Mouse (Mus musculus) layer of hippocampus, adult 9-11 months (tissue): ENCODE results near the gene Swt1.
"Not testable (repeated sequence)": the region's sequence is repeated elsewhere in the genome, so short reads cannot be mapped to it uniquely, and the experiment has no call there.

Experiments
- DNase-seq: peaks from one replicate; pipeline ENCODE4 v3.0.0; 2022

Swt1 gene

GRCm38 (mm10) chr1:151428263-151429221 lies at the start of gene Swt1, which contains the start of gene Trmt1l:
Swt1 (minus strand) TSS chr1:151428455.
Trmt1l (plus strand) TSS chr1:151428542.
- DNase-seq: peak; percentile 99

DNA sequence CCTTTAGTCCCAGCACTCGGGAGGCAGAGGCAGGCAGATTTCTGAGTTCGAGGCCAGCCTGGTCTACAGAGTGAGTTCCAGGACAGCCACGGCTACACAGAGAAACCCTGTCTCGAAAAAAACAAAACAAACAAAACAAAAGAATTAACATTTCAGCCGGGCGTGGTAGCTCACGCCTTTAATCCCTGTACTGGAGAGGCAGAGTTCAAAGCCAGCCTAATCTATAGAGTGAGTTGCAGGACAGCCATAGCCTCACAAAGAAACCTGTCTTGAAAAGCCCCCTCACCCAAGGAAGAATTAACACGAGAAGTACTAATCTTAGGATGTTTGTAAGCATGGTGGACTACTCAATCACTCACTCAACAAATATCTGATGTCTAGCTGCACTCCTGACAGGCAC lies 44.1 kb upstream of the Swt1 start:
- not testable (repeated sequence) for DNase-seq

DNA sequence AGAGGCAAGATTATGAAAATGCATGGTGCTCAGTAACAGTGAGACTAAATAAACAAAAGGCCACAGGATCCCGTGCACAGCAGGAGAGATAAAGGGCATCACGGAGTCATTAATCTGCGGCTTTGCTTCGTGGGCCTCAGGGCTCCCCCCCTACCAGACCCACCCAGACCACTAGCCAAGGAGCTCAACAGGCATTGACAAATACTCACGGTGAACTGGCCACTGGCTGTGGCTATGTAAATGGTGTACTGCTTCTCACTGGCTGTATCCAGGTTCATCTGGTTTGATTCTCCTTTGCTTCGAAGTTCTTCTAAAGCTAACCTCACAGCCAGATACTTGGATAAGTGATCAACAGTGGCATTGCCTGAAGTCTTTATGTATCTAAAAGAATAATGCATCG lies 43.2 kb upstream of the Swt1 start:
- no peak for DNase-seq

DNA sequence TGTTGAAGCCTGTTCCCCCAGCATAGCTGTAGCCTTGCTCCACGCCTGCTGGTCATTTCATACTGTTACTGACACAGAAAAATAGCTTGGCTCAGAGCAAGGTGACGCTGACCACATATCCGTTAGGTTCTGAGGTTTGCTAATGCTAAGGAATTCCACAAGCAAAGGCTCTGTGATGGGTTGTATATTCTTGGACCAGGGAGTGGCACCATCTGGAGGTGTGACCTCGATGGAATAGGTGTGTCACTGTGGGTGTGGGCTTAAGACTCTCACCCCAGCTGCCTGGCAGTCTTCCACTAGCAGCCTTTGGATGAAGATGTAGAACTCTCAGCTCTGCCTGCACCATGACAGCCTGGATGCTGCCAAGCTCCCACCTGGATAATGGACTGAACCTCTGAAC lies 38.3 kb upstream of the Swt1 start:
- no peak for DNase-seq

DNA sequence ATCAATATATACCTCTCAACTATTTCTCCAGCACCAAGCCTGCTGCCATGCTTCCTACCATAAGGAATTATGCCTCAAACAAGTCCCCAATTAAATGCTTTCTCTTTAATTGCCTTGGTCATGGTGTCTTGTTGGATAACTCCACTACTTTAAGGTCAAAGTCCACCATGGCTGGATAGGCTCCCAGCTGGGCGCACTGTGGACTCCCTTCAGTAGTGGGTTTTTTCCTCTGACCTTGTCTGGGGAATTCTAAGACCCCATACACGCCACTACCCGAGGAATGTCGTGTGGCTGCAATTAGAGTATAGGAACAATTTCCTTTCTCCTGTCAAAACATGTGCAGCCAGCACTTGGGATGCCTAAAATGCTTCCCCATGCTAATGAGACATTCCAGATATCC lies 36.7 kb upstream of the Swt1 start:
- no peak for DNase-seq

GRCm38 (mm10) chr1:151461265-151461664 lies 33.0 kb upstream of the Swt1 start:
- no peak for DNase-seq

DNA sequence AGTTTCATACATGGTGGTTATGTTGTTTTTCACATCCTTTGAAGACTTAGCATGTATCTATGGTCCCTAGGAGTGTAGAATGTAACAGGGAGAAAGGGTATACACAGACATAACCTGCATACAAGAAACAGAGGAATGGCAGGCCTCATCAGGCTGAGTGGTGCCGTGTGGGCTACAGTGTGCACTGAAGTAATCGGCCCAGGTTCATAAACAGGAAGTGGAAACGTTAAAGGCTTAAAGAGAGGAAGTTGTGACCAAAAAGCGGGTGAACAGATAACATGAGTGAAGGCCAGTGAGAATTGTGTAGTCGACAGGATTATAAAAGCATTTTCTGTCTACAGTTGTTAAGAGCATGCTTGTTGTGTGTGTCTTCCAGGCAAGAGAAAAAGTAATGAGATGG lies 28.8 kb upstream of the Swt1 start:
- DNase-seq: no peak

- DNase-seq: no peak
These were observed 23.7 kb upstream of the Swt1 start for GRCm38 (mm10) chr1:151451946-151452345.

DNA sequence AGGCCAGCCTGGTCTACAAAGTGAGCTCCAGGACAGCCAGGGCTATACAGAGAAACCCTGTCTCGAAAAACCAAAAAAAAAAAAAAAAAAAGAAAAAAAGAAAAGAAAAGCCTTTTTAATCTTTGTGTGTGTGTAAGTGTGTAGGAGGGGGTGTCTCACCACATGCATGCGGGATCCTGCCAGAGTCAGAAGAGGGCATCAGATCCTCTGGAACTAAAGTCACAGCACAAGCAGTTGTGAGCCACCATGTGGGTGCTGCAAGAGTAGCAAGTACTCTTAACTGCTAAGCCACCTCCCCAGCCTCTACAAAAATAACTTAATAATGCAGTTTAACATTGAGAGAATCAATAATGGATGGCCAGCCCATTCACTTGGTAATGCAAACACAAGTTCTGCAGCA lies 22.6 kb upstream of the Swt1 start:
- no peak for DNase-seq

DNA sequence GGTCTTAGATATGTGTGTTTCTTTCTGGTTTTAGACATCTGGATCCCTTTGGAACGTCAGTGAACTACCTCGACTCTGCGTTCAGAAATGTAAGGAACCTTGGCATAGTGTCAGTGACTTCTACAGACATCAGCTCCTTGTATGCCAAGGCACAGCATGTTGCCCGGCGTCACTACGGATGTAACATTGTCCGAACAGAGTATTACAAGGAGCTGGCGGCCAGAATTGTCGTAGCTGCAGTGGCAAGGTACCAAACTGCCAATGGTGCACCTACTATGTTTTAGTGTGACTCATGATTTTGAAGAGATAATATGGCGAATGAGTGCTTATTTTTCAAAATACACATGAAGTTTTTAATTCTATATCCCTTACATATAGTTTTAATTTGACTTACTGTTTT lies 21.6 kb upstream of the Swt1 start:
- no peak for DNase-seq

- no peak for DNase-seq
These were observed 7.2 kb upstream of the Swt1 start for GRCm38 (mm10) chr1:151435431-151435830.

DNA sequence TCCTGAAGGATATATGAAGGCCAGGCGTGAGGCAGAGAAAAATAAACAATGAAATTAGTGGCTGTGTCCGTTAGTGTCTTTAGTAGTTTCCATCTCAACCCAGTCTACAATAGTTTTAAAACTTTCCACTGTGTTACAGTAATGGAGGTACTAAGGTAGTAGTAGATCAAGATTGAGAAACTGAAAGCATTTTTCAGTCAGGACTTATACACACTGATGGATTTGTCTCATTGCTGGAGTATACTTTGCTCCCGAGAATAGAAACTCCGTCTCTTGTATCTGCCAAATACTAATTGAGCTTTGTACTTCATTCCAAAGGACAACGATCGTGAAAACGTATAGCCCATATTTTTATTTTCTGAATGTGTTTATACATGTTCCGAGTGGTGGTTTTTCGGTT lies 1.1 kb upstream of the Swt1 start:
- no peak for DNase-seq

- DNase-seq: no peak
These were observed 380 bp downstream of the Swt1 start for GRCm38 (mm10) chr1:151427888-151428262.

- DNase-seq: no peak
These were observed 1.2 kb downstream of the Swt1 start for GRCm38 (mm10) chr1:151426947-151427600.

- no peak for DNase-seq
These were observed 6.1 kb downstream of the Swt1 start for GRCm38 (mm10) chr1:151422178-151422577.

- no peak for DNase-seq
These were observed 18.4 kb downstream of the Swt1 start for GRCm38 (mm10) chr1:151409827-151410226.

DNA sequence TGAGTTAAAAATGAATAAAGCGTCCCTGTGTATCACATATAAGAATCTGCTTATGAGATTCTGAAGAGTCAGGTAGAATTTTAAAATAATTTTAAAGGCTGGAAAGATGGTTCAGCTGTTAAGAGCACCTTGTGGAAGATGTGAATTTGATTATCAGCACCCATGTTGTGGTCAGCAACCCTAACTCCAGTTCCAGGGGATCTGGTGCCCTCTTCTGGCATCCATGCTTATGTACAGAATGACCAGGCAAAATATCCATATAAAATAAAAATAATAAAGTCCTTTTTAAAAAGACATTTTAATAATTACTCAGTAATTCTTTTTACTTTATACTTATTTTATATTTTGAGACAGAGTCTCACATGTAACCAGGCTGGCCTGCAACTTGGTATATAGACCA lies 38.2 kb downstream of the Swt1 start:
- no peak for DNase-seq

- DNase-seq: no peak
These were observed 50.9 kb downstream of the Swt1 start for GRCm38 (mm10) chr1:151377353-151377752.

- DNase-seq: no peak
These were observed 55.4 kb downstream of the Swt1 start for GRCm38 (mm10) chr1:151372823-151373222.

GRCm38 (mm10) chr1:151371543-151371942 lies 56.7 kb downstream of the Swt1 start:
- DNase-seq: no peak

DNA sequence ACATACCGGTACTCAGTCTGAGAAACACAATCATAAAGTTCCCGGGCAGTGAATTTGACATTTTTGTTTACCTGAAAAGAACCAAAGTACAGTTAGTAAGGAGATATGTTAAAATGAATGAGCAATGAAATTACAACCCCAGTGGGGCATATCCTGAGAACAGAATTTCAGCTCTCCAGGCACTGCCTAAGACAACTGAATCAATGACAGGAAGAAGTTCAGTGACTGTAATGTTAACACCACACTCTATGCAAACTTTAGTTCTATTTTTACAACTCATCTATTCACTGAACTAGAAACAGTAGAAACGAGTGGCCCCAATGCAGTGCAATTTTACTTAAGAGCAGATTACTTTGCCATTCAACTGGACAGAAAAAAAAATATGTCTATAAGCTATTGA lies 57.7 kb downstream of the Swt1 start:
- no peak for DNase-seq

- DNase-seq: no peak
These were observed 59.8 kb downstream of the Swt1 start for GRCm38 (mm10) chr1:151368444-151368843.

DNA sequence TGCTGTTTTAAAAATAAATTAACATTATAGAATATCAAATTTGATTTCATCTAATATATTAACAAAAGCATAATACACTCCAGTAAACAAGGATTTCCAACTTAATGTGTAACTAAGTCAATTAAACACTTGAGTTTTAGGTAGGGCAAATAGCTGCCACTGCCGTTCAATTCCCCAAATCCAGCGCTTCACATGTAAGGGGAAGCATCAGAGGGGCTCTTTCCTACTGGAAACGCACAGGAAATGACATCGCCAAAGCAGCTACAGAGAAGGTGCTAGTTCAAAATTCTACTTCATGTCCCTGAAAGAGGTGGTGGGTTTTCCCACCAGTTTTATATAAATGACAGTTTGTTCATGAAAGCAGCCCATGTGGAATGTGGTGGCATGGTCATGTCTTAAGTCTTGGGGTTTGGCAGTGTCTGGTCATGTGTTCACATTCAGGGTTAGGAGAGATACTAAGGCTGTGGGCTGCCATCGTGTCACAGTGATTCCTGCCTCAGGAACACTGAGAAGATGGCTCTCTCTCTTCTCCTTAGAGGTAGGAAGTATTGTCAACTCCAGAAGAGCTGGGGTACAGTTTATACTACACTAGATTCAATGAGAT lies 60.4 kb downstream of the Swt1 start:
- no peak for DNase-seq
